Mouse (Mus musculus) telencephalon, adult 2 months (tissue): ENCODE data around the gene Ggt6.
"Not testable (repeated sequence)": the region's sequence is repeated elsewhere in the genome, so short reads cannot be mapped to it uniquely, and the experiment has no call there.

Source experiments
- DNase-seq: peaks from one replicate; pipeline ENCODE4 v3.0.0-alpha.2; 2011; ENCODE audit warnings: low read depth, low spot score

Ggt6 gene

DNA sequence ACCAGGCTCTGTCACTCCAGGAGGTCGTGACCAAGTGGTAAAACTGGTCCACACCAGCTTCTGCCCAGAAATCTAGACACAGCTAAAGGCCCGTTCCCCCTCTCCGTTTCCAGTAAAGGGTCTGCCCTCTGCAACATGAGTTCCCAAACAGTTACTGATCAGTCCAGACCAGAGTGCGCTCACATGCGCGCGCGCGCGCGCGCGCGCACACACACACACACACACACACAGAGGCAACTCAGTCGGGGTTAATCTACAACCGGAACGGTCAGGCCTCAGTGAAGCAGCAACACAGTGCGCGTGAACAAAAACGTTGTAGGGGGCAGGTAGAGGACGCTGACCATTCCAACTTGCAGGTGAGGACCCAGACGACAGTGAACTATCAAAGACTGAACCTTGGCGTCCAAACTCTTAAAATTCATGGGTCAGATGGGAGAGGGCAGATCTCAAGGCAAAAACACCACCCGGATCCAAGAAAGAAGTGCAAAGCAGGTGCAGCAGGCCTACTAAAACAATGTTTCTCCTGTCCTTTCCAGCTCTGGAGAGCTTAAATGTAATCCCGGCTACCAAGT is 24.7 kb upstream of the Ggt6 start:
- DNase-seq: no peak

DNA sequence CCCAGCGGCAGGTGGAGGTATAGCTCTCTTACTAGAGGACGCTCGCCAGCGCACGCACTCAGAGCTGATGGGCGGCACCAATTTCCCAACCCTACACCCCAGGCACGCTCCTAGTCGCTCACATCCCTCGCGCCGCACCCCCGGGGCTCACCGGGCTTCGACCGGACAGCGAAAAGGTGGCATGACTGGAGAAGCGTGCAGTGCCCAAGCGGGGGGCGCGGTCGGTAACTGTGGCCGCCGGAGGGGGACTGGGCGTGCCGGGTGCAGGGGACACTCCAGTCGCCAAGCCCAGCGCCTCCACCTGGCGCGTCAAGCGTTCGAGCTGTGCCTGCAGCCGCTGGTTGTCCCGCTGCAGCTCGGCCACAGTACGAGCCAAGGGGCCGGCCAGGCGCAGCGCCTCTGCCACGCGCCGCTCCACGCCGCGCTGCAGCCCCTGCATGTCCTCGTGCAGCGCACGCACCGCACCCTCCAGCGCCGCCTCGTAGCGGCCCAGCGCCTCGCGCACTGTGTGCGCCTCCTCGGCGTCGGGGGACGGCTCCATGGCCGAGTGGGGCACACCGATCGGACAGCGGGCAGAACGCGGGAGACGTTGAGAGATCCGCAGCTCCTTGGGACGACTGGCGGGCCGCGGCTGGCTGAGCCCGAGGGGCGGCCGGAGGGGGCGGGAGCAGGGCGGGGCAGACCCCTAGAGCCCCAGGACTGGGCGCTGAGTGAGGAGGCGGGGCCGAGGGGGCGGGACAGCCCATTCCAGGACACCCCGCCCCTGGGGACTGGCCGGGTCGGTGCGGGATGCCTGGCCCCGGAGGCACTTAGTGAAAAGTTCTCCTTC is 24.0 kb upstream of the Ggt6 start, which contains the start of gene Smtnl2:
Gene Smtnl2 (minus strand): TSS at position 621 of the 829 bp plus-strand sequence.
- no peak for DNase-seq

- no peak for DNase-seq
Measured at GRCm38 (mm10) chr11:72411945-72412344, 23.4 kb upstream of the Ggt6 start.

DNA sequence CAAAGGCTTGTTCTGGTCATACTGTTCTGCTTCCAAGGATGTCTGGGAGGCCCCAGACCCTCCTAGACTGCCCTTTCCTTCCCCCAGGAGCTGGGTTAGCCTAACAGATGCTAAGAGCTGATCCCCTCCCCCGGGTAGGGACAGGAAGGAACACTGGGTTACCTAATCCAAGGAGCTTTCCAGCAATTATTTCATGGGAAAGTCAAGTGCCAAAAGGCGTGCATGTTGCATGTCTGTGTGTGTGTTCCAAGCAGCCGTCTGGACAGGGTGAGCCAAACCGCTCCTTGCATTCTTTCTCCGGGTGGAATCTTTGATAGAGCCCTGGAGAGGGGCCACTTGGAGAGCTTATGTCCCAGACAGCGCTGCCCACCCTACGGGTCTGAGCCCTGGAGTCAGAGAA is 22.3 kb upstream of the Ggt6 start:
- no peak for DNase-seq

GRCm38 (mm10) chr11:72413601-72414190 is 21.6 kb upstream of the Ggt6 start:
- no peak for DNase-seq

DNA sequence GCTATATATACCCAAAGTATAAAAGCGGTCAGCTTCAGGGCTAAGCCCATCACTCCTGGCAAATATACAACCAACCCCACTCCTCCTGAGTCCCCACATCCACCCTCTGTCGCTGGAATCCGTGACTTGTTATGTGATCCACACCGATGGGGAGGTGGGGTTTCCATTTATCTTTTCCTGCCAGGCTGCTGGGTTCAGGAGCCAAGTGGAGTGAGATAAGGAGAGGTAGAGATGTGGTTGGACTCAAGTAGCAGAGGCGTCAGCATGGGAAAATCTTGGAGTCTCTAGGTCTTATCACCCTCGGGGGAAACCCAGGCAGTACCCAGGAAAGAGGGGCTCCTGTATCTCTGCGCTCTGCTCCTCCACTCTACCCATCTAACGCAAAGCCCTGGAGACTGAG is 20.2 kb upstream of the Ggt6 start:
- no peak for DNase-seq

- DNase-seq: no peak
Measured at GRCm38 (mm10) chr11:72416666-72417065, 18.7 kb upstream of the Ggt6 start.

GRCm38 (mm10) chr11:72417376-72417775 is 17.9 kb upstream of the Ggt6 start:
- DNase-seq: no peak

DNA sequence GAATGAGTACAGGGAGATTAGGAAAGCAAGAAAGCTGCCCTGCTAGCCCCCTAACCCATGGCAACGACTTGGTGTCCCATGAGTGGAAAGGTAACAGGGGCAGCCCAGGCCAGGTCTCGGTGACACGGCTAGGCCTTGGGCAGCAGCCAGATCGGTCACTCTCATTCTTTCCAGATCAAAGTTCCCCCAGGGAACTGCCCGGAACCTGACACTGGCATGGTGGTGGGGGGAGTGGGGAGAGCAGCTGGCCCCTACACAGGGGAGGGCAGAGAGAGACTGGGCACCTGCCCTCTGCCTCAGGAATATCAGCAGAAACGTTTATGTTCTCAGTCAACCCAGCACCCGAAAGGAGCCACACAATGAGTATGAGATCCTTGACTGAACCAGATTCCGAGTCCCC is 17.1 kb upstream of the Ggt6 start:
- no peak for DNase-seq

GRCm38 (mm10) chr11:72419006-72419405 is 16.3 kb upstream of the Ggt6 start:
- DNase-seq: no peak

DNA sequence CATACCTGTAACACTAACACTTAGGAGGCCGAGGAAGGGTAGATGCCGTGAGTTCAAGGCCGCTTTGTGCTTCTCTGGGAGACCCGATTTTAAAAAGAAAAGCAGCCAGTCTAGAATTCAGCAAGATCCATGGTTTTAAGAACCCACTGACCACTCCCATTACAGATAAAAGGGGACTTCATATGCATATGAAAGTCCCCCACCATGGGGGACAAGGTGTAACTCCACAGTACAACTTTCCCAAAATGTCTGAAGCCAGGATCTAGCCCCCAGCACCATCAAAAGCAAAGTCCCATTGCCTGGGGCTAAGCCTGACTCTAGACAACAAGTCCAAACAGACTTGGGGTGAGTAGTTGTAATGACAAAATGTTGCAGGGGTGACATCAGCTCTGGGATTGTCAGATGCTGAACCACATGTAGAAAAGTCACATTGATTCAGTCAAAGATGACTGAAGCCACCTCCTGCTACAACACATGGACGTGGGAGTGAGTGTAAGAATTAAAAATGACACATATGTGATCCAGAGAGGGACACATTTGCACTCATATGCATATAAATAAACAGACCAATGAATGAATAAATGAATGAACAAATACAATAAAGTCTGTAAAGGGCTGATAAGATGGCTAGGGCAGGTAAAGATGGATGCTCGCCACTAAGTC is 14.7 kb upstream of the Ggt6 start:
- DNase-seq: no peak

- DNase-seq: no peak
Measured at GRCm38 (mm10) chr11:72421518-72422278, 13.6 kb upstream of the Ggt6 start.

GRCm38 (mm10) chr11:72423686-72424085 is 11.6 kb upstream of the Ggt6 start:
- DNase-seq: no peak

GRCm38 (mm10) chr11:72425201-72425600 is 10.1 kb upstream of the Ggt6 start:
- DNase-seq: no peak

GRCm38 (mm10) chr11:72426884-72427283 is 8.4 kb upstream of the Ggt6 start:
- DNase-seq: no peak

- DNase-seq: no peak
Measured at GRCm38 (mm10) chr11:72428694-72429093, 6.6 kb upstream of the Ggt6 start.

- peak; percentile 46 for DNase-seq
Measured at GRCm38 (mm10) chr11:72429288-72429690, 6.0 kb upstream of the Ggt6 start.

GRCm38 (mm10) chr11:72430311-72431068 is 4.8 kb upstream of the Ggt6 start:
- not testable (repeated sequence) for DNase-seq

DNA sequence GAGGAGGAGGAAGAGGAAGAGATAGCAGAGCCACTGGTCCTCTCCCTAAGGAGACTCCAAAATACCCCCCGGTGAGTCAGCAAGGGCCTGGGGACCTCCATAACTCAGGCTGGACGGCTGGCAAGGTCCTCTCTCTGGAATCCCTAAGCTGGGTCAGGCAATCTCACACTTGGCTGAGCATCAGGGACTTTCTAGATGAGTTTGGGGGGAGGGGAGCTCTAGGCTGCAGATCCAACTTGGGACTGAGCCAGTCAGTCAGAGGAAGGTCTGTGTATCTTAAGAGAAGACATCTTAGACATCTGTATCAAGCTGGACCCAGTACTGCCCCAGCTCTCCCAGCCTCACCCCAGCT is 344 bp downstream of the Ggt6 start:
- DNase-seq: no peak

DNA sequence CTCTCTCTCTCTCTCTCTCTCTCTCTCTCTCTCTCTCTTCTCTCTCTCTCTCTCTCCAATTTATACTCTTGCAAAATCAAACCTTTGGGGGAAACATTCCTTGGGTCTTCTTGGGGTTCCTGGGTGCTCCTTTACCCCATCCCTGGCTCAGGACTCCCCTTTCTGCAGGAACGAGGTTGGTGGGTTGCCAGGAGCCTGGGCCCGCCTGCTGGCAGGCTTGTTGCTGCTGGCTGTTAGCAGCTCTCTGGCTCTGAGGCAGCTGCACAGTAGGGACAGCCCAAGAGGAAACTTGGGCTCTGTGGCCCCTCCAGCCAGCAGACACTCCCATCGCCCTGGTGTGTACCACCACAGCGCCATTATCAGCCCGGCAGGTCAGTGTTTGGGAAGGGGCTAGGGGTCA is 945 bp downstream of the Ggt6 start:
- DNase-seq: no peak
